Mouse (Mus musculus) heart, adult 2 months (tissue): ENCODE measurements around the gene Car11.

Source experiments
- CTCF ChIP-seq: fragments of 200-600 bp; IDR thresholded peaks from 2 replicates; pipeline ENCODE4 v1.8.1; 2022; ENCODE audit warnings: antibody characterized with exemption, mild to moderate bottlenecking, moderate library complexity
- POLR2A ChIP-seq: fragments of 200-500 bp; IDR thresholded peaks from 2 replicates; pipeline ENCODE4 v1.6.1; 2011; ENCODE audit warnings: mild to moderate bottlenecking, low read depth, low read length, control low read depth; ENCODE audit not compliant: insufficient read depth

DNA sequence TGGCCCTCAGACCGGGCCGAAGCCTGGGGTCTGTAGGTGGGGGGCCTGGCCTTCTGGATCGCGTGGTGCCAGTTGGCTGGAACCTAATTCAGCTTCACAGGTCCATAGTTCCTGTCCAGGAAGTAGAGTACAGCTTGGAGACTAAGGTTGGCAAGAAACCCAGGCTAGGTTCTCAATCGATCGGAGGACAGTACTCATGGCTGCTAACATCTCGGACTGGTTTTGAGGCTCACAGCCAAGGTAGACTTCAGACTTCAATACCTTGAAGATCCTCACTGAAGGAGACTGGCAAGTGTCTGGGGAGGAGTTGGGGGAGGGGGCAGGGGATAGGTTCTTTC, 21.6 kb downstream of the Car11 start:
- no peak for TF ChIP-seq CTCF
- TF ChIP-seq POLR2A, result no peak
